Mouse (Mus musculus) neural tube, postnatal 0 days (tissue): Measurements from ENCODE around the gene Paf1. TPM values are rescaled to one million over a fixed set of nuclear protein-coding genes. Genes with fewer than 3 reads are reported as not detected.

ENCODE experiments used
- polyA plus RNA-seq: library from polyadenylated mRNA; unstranded; fragments of >200 nt; fragmentation: Nextera tagmentation; extraction: Ambion mirVana; gene quantifications from 2 replicates; pipeline ENCODE4 v1.2.1, GENCODE M21; 2015

Gene Paf1
- polyA plus RNA-seq = 75.7 and 90.9 TPM in 2 replicates

GRCm38 (mm10) chr7:28392429-28393271 is at the start of gene Paf1, which contains the start of gene Med29:
Gene Paf1, plus strand, starts transcription at chr7:28392951.
Gene Med29, minus strand, starts transcription at chr7:28392708.

GRCm38 (mm10) chr7:28350155-28350883 is 42.4 kb upstream of the Paf1 start, which contains the start of gene Rps16:
Gene Rps16, plus strand, starts transcription at chr7:28350652.

DNA sequence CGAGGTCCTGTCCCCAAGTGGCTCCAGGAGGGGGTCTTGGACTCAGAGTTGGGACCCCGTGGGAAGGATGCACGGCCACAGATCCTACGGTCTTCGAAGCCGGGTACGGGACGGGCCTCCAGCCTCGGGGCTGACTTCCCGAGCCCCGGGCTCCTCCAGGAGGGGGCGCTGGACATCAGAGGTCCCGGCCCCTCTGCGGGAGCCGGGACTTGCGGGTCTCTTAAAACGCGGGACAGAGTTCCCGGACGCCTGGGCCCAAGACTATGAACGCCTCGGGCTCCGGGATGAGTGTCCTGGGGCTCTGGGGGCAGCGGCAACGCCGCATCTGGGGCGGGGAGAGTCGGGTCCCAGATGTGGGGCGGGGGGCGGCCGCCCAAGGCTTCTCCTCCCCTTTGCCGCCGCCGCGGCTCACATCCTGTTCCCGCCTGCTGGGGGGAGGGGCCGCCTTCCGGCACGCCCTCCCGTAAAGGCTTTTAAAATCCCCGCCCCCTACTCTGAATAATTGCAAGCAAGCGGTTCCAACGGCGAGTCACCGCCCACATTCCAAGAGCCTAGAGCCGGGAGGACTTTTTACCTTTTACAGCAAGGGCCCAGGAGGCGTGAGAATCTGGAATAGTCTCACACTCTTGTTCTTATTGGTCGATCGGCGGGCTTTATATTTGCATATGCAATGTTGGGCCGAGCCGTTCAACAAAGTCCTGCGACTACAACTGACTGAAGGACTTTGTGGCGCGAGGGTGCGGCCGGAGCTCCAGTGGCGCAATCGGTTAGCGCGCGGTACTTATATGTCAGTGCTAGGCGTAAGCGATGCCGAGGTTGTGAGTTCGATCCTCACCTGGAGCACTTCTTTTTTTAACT is 20.3 kb upstream of the Paf1 start, which contains the start of gene Plekhg2:
Plekhg2 (minus strand) TSS at position 349 of the 858 bp plus-strand sequence.

DNA sequence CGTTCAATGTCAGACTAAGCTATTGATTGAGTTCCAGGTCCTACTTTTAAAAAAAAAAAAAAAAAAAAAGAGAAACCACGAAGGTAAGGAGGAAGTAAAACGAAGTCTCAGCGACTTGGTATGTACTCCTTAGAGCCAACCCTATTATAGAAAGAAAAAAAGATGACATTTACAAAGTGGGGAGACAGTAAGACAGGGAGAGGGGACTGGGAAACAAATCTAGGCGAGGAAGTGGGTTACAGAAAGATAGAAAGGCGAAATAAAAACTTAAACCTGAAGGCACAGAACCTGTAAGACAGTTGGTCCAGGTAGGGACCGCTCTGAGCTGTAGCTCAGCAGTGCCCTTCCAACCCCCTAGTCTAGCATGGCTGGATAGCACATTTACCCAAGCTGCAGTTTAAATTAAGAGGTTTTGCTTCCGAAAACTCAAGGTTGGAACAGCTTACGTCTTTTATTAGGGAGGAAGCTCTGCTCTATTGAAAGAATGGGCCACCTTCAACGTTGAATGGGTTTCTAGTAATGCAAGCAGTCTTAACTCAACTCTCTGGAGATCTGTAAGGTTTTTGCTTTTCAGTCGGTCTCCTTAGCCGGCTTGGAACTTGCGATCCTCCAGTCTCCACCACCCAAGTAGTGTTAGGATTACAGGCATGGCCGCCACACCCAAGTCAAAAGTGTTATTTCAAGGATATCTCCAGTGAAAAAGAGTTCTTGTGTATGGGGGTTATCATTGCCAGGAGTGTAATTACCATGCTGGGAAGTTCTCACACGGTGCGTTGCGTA is 12.3 kb upstream of the Paf1 start, which contains the start of gene Zfp36:
Zfp36 (minus strand) TSS at position 17 of the 780 bp plus-strand sequence.

GRCm38 (mm10) chr7:28436932-28437570 is 44.3 kb downstream of the Paf1 start, which contains the start of gene Gmfg:
Gene Gmfg, plus strand, starts transcription at chr7:28437447.

Other genes starting within 250 kb of the Paf1 start
- 61.6 and 68.4 TPM in 2 replicates for gene Fbl, start 223.2 kb upstream of the Paf1 start, polyA plus RNA-seq
- gene Dyrk1b, start 213.5 kb upstream of the Paf1 start, polyA plus RNA-seq = 10.0 and 11.1 TPM in 2 replicates
- 32.0 and 49.2 TPM in 2 replicates for gene Eid2, start 125.1 kb upstream of the Paf1 start, polyA plus RNA-seq
- 43.2 and 45.7 TPM in 2 replicates for gene Eid2b, start 115.2 kb upstream of the Paf1 start, polyA plus RNA-seq
- 5.1 and 6.7 TPM in 2 replicates for gene Selenov, start 101.8 kb upstream of the Paf1 start, polyA plus RNA-seq
- 20.4 and 21.8 TPM in 2 replicates for gene Dll3, start 90.7 kb upstream of the Paf1 start, polyA plus RNA-seq
- 109 and 129 TPM in 2 replicates for gene Timm50, start 80.9 kb upstream of the Paf1 start, polyA plus RNA-seq
- gene Supt5, start 54.2 kb upstream of the Paf1 start, polyA plus RNA-seq = 64.4 and 73.7 TPM in 2 replicates
- 524 and 613 TPM in 2 replicates for gene Rps16, start 42.3 kb upstream of the Paf1 start, polyA plus RNA-seq
- gene Plekhg2, start 20.4 kb upstream of the Paf1 start, polyA plus RNA-seq = 10.8 and 13.7 TPM in 2 replicates
- 3.9 and 4.1 TPM in 2 replicates for gene Zfp36, start 12.7 kb upstream of the Paf1 start, polyA plus RNA-seq
- gene Med29, start 243 bp upstream of the Paf1 start, polyA plus RNA-seq = 48.8 and 49.0 TPM in 2 replicates
- gene Gmfg, start 44.5 kb downstream of the Paf1 start, polyA plus RNA-seq = 6.6 and 8.3 TPM in 2 replicates
- 20.6 and 22.6 TPM in 2 replicates for gene Lrfn1, start 59.0 kb downstream of the Paf1 start, polyA plus RNA-seq
- not detected in 2 replicates for gene Ifnl2, start 117.5 kb downstream of the Paf1 start, polyA plus RNA-seq
- not detected in 2 replicates for gene Ifnl3, start 129.9 kb downstream of the Paf1 start, polyA plus RNA-seq
- not detected in 2 replicates for gene Sycn, start 147.9 kb downstream of the Paf1 start, polyA plus RNA-seq
- 0.39 and 0.80 TPM in 2 replicates for gene Nccrp1, start 154.3 kb downstream of the Paf1 start, polyA plus RNA-seq
- 16.1 and 19.3 TPM in 2 replicates for gene Samd4b, start 205.2 kb downstream of the Paf1 start, polyA plus RNA-seq
- 12.0 and 12.5 TPM in 2 replicates for gene Pak4, start 205.2 kb downstream of the Paf1 start, polyA plus RNA-seq
- 0.40 and 0.52 TPM in 2 replicates for gene Acp7, start 238.4 kb downstream of the Paf1 start, polyA plus RNA-seq